Mouse (Mus musculus) c-Kit-positive CD71-positive TER-119-positive erythroid progenitor cells, embryonic 14.5 days (primary cell): ENCODE measurements around the gene Lingo3.
"Not testable (repeated sequence)": the region's sequence is repeated elsewhere in the genome, so short reads cannot be mapped to it uniquely, and the experiment has no call there.

Source experiments
- DNase-seq: peaks from one replicate; pipeline ENCODE4 v3.0.0-alpha.2; 2013; ENCODE audit warnings: low spot score

The Lingo3 gene

DNA sequence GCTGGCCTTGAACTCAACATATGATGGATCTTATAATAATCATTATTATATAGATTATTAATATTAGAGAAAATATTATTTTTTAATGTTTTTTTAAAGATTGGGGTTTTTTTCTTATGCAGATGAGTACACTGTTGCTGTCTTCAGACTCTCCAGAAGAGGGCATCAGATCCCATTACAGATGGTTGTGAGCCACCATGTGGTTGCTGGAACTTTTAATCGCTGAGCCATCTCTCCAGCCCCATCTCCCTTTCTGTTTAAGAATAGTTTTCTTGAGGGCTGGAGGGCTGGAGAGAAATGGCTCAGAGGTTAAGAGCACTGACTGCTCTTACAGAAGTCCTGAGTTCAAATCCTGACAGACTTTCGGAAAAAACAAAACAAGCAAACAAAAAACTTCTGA is 21.8 kb downstream of the Lingo3 start:
- no peak for DNase-seq

DNA sequence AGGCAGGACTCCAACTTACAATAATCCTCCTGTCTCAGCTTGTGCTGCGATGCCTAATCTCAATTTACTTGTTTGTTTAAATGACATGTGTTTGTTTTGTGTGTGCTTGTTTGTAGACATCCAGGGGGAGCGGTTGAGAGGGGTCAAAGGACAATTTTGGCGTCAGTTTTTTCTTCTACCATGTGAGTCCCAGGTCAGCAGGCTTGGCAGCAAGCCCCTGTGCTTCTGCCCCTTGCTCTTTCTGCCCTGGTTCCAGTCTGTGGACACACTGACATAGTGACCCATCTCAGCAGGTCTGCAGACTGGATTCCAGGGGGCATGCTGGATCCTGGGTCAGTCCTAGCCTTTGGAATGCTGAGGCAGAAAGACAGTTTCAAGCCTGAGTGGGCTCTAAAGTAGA is 24.4 kb downstream of the Lingo3 start:
- no peak for DNase-seq

DNA sequence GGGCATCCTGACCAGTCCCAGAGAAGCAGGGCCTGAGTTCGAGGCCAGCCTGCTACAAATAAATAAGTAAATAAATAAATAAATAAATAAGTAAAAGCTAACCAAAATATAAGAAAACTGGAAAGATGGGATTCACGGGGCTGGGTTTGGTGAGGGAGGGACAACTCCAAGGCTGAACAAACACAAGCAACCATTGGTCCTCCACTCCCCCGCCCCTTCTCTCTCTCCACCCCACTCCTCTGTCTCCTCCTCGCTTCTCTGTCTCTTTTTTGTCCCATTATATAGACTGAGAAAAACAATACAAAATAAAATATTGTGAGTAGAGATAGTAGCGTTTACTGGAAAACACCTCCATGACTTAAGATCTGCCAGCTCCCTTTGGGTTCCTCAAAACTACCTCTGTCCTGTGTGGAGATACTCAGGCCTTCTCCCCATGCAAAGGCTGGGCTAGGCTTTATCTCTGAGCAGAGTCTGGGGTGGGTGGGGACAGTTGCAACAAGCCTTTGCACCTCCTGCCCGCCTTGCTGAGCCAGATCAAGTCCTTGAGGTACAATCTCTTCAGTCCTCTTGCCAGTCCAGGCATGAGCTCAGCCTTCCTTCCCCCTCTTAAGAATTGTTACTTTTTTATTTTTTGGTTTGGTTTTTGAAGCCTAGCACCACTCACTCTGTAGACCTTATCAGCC is 25.1 kb downstream of the Lingo3 start:
- DNase-seq = peak; percentile 84

DNA sequence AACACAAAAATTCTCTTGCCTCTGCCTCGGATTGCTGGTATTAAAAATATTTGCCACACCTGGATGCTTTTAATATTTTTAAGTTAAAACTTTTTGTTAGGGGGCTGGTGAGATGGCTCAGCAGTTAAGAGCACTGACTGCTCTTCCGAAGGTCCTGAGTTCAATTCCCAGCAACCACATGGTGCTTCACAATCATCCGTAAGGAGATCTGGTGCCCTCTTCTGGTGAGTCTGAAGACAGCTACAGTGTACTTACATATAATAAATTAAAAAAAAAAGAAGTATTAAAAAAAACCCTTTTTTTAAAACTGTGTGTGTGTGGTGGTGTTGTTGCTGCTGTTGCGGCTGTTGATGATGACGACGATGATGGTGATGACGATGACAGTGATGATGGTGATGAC is 25.9 kb downstream of the Lingo3 start:
- DNase-seq = not testable (repeated sequence)

DNA sequence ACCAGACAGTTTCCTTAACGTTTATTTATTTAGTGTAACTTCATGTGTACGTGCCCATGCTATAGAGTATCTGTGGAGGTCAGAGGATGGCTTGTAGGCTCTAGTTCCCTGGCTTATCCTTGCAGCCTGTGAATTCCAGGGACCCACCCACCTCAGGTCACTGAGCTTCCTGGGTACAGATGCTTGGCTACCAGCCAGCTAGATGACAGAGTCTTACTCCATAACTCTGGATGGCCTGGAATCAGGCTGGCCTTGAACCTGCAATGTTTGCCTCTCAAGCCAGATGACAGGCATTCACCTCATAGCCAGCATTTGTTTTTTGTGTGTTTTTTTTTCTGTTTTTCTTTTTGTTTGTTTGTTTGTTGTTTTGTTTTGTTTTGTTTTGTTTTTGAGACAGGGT is 26.7 kb downstream of the Lingo3 start:
- DNase-seq = no peak

GRCm38 (mm10) chr10:80816303-80816702 is 27.5 kb downstream of the Lingo3 start:
- DNase-seq = not testable (repeated sequence)

DNA sequence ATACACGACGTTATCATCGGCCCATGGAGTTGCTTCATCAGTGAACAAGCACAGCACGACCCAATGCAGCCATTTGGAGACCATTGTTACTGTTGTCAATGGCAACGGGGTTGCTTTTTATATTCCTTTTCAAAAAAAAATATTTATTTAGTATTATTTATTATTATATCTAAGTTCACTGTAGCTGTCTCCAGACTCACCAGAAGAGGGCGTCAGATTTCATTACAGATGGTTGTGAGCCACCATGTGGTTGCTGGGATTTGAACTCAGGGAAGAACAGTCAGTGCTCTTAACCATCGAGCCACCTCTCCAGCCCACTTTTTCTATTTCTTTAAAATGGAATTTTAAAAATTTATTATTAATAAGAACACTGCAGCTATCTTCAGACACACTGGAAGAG is 29.0 kb downstream of the Lingo3 start:
- no peak for DNase-seq

DNA sequence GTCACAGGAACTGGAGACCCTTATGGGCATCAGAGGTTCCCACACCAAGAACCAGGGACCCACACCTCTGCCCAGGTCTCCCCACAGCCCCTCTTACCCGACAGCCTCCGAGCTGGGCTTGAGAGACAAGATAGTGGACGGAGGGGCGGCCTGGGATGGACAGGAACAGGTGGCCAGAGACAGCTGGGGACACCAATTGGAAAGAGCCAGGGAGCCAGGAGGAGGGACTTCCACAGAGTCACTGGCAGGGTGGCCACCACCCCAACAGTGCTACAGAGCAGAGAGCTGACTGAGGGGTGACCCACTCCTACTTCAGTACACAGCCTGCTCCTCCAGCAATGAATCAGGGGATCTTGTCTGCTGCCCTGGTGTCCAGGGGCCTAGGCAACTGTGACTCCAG is 30.5 kb downstream of the Lingo3 start, which contains the start of gene Jsrp1:
TSS of gene Jsrp1 (minus strand) at position 133 of the 400 bp plus-strand sequence.
- no peak for DNase-seq

GRCm38 (mm10) chr10:80812391-80813041 is 31.3 kb downstream of the Lingo3 start:
- no peak for DNase-seq

- no peak for DNase-seq
Measured at GRCm38 (mm10) chr10:80810084-80810483, 33.8 kb downstream of the Lingo3 start.

- DNase-seq = no peak
Measured at GRCm38 (mm10) chr10:80808985-80809632, 34.7 kb downstream of the Lingo3 start.

DNA sequence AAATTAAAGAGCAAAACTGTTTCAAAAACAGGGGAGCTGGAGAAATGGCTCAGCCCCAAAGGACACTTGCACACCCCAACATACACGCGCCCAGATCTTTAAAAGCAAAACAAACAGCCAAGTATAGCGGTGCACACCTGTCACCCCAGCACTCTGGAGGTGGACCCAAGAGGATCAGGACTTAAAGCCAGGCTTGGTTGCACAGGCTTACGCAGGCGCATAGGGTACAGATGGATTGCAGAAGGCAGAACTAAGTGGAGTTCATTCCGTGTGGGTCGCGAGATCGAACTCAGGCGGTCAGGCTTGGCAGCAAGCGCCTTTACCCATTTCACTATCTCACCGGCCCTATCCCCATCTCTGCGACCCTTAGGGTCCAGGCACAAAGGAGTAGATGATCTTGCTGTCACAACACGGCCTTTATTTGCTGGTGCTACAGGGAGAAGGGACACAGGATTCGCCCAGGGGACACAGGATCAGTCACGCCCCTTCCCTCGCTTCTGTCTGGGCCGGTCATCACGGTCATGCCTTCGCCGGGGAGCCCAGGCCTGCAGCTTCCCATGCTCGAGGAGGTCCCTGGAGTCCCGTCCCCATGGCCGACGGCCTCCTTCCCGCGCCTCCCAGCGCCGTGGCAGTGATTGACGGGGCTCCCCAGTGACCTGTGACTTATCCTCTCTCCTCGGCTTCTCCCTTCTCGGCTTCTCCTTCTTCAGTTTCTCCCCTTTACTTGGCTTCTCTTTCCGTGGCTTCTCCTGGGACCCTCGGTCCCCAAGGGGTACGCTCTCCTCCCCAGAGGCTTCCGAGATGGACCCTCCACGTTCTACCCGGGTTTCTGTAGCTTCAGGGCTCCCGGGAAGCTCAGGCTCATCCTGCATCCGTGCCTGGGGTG is 35.5 kb downstream of the Lingo3 start:
- DNase-seq = no peak

- DNase-seq = no peak
Measured at GRCm38 (mm10) chr10:80807057-80807627, 36.7 kb downstream of the Lingo3 start.

GRCm38 (mm10) chr10:80806341-80807056 is 37.3 kb downstream of the Lingo3 start:
- no peak for DNase-seq

GRCm38 (mm10) chr10:80805925-80806324 is 37.9 kb downstream of the Lingo3 start:
- DNase-seq = peak; percentile 73

GRCm38 (mm10) chr10:80805322-80805721 is 38.5 kb downstream of the Lingo3 start:
- no peak for DNase-seq

DNA sequence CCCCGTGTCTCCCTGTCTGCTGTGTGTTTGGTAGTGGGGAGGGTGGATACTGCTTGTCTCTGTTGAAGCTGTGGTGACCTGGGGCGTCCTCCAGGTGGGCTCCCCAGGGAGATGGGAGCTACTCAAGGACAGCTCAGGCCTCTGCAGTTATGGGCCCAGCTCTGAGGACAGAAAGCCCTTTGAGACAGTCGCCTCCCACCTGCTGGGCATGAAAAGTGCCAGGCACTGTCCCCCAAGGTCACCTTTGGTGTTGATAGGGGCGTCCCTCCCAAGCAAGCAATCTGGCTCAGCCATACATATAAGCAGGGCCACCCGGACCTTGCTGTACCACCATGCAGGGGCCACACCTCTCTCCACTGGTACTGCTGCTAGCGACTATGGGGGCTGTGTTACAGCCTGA is 38.9 kb downstream of the Lingo3 start, which contains the start of gene Amh:
TSS of gene Amh (plus strand) at position 328 of the 400 bp plus-strand sequence.
- no peak for DNase-seq

DNA sequence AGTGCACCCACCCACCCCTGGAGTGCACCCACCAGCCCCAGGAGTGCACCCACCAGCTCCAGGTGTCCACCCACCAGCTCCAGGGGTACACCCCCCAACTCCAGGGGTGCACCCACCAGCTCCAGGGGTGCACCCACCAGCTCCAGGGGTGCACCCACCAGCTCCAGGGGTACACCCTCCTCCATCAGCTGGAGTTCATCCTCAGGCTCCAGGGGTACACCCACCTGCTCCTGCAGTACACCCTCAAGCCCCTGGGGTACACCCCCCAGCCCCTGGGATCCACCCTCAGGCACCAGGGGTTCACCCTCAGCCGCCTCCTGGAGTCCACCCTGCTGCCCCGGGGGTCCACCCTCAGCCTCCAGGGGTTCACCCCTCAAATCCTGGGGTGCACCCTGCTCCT is 39.5 kb downstream of the Lingo3 start:
- no peak for DNase-seq

DNA sequence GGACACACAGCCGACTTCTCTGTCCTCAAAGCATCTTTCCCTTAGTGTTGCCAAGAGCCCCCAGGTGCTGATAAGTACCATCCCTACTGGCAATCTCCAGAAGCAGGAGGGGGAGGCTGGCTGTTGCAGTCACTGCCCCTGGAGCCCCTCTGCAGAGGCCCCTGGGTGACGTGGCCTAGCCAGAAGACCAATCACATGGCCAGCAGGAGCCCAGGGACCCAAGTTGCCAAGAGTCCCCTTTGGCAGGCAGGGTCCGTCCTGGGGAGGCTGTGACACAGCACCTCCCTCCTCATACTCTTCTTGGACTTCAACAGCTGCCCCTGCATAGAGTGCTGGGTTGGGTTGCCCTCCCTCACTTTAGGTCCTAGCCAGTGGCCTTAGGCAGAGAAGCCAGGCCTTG is 40.8 kb downstream of the Lingo3 start:
- no peak for DNase-seq

GRCm38 (mm10) chr10:80802204-80802912 is 41.5 kb downstream of the Lingo3 start:
- DNase-seq = no peak
